Mouse (Mus musculus) spleen, adult 2 months (tissue): Measurements from ENCODE around the gene Ptpn7. TPM values are rescaled to one million over a fixed set of nuclear protein-coding genes. Genes with fewer than 3 reads are reported as not detected.

ENCODE experiments used
- DNase-seq, 2 experiments: peaks; one replicate each; pipeline versions ENCODE4 v3.0.0 to v3.0.0-alpha.2; 2012 to 2021; ENCODE audit warnings: low spot score in 2 of 2, low read depth in 1 of 2
- H3K27ac ChIP-seq: fragments of 200-500 bp; 2 replicates; pipeline ENCODE4 v1.5.1; 2012; ENCODE audit warnings: low read length, inconsistent platforms; ENCODE audit not compliant: insufficient read depth
- H3K27me3 ChIP-seq: fragments of 200-500 bp; 2 replicates; pipeline ENCODE4 v1.6.1; 2012; ENCODE audit warnings: mild to moderate bottlenecking, moderate library complexity, low read length, inconsistent platforms; ENCODE audit not compliant: control insufficient read depth, insufficient read depth
- H3K36me3 ChIP-seq: fragments of 200-500 bp; 2 replicates; pipeline ENCODE4 v1.6.1; 2012; ENCODE audit warnings: mild to moderate bottlenecking, low read length, inconsistent platforms; ENCODE audit not compliant: control insufficient read depth, insufficient read depth
- H3K4me1 ChIP-seq: fragments of 200-500 bp; 2 replicates; pipeline ENCODE4 v1.6.1; 2011; ENCODE audit warnings: inconsistent platforms; ENCODE audit not compliant: control insufficient read depth, insufficient read depth, insufficient read length
- H3K4me3 ChIP-seq: fragments of 200-500 bp; 2 replicates; pipeline ENCODE4 v1.5.1; 2011; ENCODE audit warnings: mild to moderate bottlenecking, inconsistent platforms; ENCODE audit not compliant: insufficient read depth, insufficient read length; ENCODE audit errors: extremely low read depth
- CTCF ChIP-seq: fragments of 200-500 bp; IDR thresholded peaks from 2 replicates; pipeline ENCODE4 v1.5.1; 2011; ENCODE audit warnings: mild to moderate bottlenecking, inconsistent platforms; ENCODE audit not compliant: insufficient read depth, insufficient read length, insufficient replicate concordance; ENCODE audit errors: extremely low read depth
- POLR2A ChIP-seq: fragments of 200-500 bp; IDR thresholded peaks from 2 replicates; pipeline ENCODE4 v1.6.1; 2011; ENCODE audit warnings: low read depth, low read length, inconsistent platforms
- WGBS: fragments of 180-500 bp; shearing (Covaris S2); methylation state at CpG from one replicate; pipeline ENCODE4 v1.1.7; 2018; 5-methylcytosine and 5-hydroxymethylcytosine counted together
- polyA plus RNA-seq: library from polyadenylated mRNA; depleted of rRNA; stranded (reverse); fragments of >200 nt; gene quantifications from 2 replicates; pipeline ENCODE4 v1.2.3, GENCODE M21; 2012

The Ptpn7 gene
- polyA plus RNA-seq, 1 experiment = 33.4 TPM

DNA sequence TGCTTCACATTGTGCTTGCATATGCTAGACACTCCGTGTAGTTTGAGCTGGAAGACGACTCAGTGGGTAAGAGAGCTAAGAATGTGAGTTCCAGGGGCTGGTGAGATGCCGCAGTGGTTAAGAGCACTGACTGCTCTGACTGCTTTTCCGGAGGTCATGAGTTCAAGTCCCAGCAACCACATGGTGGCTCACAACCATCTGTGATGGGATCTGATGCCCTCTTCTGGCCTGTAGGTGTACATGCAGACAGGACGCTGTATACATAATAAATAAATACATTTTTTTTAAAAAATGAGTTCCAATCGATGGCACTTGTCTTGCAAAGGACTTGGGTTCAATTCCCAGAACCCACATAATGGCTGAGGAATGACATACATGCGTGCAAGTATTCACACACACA, 38.7 kb downstream of the Ptpn7 start:
- no peak overlapping the region for H3K27ac ChIP-seq
- TF ChIP-seq POLR2A (no peak), CTCF (no peak)
- WGBS = 81% methylated on average over 7 of the region's 7 CpGs
- DNase-seq = no peak
- H3K4me1 ChIP-seq = no peaks in the 10 kb centered on the region
- H3K36me3 ChIP-seq = no peaks in the 10 kb centered on the region
- H3K27me3 ChIP-seq = no peaks in the 10 kb centered on the region
- no peak overlapping the region for H3K4me3 ChIP-seq

DNA sequence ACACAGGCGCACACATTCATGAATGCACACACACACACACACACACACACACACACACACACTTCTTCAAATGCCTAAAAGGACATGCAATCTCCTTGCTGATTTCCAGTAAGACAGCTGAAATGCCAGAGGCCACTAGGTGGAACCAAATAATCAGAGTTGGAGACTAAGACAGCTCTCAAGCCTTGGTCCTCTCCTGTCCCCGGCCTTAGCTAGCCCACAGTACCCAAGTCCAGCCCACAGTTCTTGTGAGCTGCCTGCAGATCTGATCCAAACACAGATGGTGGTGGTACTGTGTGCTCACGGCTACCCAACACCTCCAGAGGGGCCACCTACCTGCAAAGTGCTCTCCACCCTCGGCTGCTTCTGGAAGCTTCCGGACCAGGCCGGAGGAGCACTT, 39.5 kb downstream of the Ptpn7 start:
- Histone ChIP-seq H3K4me3 (no peak overlapping the region), H3K27me3 (no peaks in the 10 kb centered on the region), H3K4me1 (no peaks in the 10 kb centered on the region), H3K36me3 (no peaks in the 10 kb centered on the region), H3K27ac (no peak overlapping the region)
- 66% methylated on average over 6 of the region's 6 CpGs for WGBS
- DNase-seq = no peak
- TF ChIP-seq CTCF (no peak), POLR2A (no peak)

DNA sequence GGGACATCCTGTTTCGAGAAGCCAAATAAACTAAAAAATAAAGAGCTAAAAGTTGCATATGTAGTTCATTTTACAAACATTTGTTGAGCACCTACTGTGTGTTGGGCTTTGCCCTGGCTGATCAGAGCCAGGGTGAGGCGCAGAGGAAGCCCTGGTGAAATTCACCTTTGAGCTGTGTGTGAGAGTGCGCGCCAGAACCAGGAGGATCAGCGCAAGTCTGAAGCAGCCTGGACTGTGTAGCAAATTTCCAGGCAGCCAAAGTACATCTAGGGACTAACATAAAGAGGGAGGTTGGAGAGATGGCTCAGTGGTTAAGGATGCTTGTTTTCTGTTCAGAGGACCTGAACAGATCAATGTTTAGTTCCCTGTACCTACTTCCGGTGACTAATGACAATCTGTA, 40.8 kb downstream of the Ptpn7 start:
- 92% methylated on average over 6 of the region's 6 CpGs for WGBS
- DNase-seq = no peak

DNA sequence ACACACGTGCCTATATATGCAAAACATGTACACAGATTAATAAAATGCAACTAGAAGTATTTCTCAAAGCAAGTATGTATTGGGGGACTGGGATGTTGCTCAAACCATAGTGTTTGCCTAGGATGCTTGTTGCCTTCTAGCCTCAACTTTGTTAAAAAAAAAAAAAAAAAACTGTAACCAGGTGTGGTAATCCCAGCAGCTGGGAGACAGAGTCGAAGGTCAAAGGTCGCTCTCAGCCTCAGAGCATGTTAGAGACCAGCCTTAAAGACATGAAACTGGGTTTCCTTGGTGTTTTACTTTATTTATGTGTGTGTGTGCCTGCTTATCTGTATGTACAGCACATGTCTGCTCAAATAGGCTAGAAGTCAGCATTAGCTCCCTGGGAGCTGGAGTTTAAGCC, 42.7 kb downstream of the Ptpn7 start:
- H3K4me3 ChIP-seq = no peak overlapping the region
- TF ChIP-seq CTCF (no peak), POLR2A (no peak)
- WGBS = 81% methylated on average over 3 of the region's 3 CpGs
- H3K4me1 ChIP-seq = no peaks in the 10 kb centered on the region
- no peak for DNase-seq
- H3K27me3 ChIP-seq = no peaks in the 10 kb centered on the region
- H3K36me3 ChIP-seq = no peaks in the 10 kb centered on the region
- no peak overlapping the region for H3K27ac ChIP-seq

More for the DNA sequence above, 40.8 kb downstream of the Ptpn7 start:
- Histone ChIP-seq H3K4me1 (no peaks in the 10 kb centered on the region), H3K36me3 (no peaks in the 10 kb centered on the region), H3K27me3 (no peaks in the 10 kb centered on the region), H3K27ac (no peak overlapping the region), H3K4me3 (no peak overlapping the region)
- TF ChIP-seq POLR2A (no peak), CTCF (no peak)

DNA sequence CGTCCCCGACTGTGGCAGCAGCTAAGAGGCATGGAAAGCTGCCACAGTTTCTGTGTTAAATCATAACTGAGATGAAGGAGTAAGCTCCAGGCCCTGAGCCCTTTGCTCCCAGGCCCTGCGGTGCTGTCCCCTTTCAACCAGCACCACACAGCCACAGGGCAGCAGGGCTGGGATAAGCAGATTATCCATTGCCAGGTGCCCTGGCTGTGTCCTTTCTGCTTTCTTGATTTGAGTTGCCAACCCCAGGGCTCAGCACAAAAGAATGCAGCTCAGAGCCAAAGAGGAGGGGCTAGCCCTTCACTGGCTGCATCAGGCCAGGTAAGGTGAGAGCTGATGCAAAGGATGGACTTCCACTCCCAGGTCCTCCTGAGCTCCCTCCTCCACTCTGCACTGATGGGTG, 45.2 kb downstream of the Ptpn7 start:
- DNase-seq = no peak
- Histone ChIP-seq H3K27me3 (no peaks in the 10 kb centered on the region), H3K4me3 (no peak overlapping the region), H3K4me1 (no peaks in the 10 kb centered on the region), H3K27ac (no peak overlapping the region), H3K36me3 (no peaks in the 10 kb centered on the region)
- TF ChIP-seq POLR2A = no peak
- no peak for TF ChIP-seq CTCF
- 97% methylated on average over 3 of the region's 3 CpGs for WGBS

DNA sequence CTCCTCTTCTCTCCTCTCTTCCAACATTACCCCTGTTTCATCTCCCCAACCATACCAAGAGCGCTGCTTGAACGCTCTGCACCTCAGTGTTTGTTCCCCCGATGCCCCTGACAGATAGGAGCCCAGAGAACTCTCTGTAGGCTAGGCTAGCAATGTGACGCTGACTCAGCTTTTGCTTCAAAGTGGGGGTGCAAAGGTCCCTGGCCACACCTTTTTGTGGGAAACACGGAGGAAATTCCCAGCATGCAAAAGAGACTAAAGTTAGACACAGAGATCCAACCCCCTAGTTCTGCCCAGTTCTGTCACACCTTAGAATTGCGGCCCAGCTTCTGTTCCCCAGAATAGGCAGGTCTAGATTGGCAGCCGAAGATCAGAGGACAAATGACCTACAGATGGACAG, 46.4 kb downstream of the Ptpn7 start:
- Histone ChIP-seq H3K27ac (no peak overlapping the region), H3K4me1 (no peaks in the 10 kb centered on the region), H3K36me3 (no peaks in the 10 kb centered on the region), H3K27me3 (no peaks in the 10 kb centered on the region), H3K4me3 (no peak overlapping the region)
- no peak for DNase-seq
- WGBS = 88% methylated on average over 7 of the region's 7 CpGs
- no peak for TF ChIP-seq CTCF

- Histone ChIP-seq H3K4me3 (no peak overlapping the region), H3K36me3 (no peaks in the 10 kb centered on the region), H3K27ac (no peak overlapping the region), H3K4me1 (no peaks in the 10 kb centered on the region), H3K27me3 (no peaks in the 10 kb centered on the region)
- no peak for DNase-seq
- no peak for TF ChIP-seq CTCF
- TF ChIP-seq POLR2A = no peak
- 89% methylated on average over 10 of the region's 10 CpGs for WGBS
Measured at GRCm38 (mm10) chr1:135180830-135181229, 48.3 kb downstream of the Ptpn7 start.

DNA sequence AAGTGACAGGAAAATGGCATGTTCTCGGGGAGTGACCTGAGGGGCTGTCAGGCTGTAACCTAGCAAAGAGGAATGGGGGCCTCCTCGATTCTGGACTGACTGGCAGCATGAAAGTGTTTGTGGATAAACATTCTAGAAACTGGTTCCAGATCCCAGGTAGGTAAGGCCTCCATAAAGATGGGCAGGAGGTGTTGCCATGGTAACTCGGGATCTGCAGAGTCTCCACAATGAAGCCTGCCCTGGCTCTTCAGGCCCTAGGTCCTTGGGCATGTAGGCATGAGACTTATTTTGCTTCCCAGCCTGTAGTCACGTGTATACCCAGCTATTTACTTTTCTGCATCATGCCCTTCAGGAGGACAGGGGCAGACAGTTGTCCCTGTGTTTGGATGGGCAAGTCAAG, 48.8 kb downstream of the Ptpn7 start:
- Histone ChIP-seq H3K27ac (no peak overlapping the region), H3K36me3 (no peaks in the 10 kb centered on the region), H3K27me3 (no peaks in the 10 kb centered on the region), H3K4me1 (no peaks in the 10 kb centered on the region), H3K4me3 (no peak overlapping the region)
- DNase-seq = no peak
- 82% methylated on average over 4 of the region's 4 CpGs for WGBS
- no peak for TF ChIP-seq POLR2A
- no peak for TF ChIP-seq CTCF
